Mouse (Mus musculus) hindbrain, postnatal 0 days (tissue): ENCODE measurements at regions not wholly inside any gene's neighbourhood (a gene's known extent, or its start where the extent isn't known, plus 50 kb on each side); places are given as distances from the start of the nearest gene placed in this dataset.
A peak's percentile ranks its signal among the peaks of the same experiment; 100 is the strongest.

Experiments
- ATAC-seq: fragments of 200-750 bp; cut with Nextera tagmentation; 2 replicates; pipeline ENCODE4 v1.8.0; 2017; ENCODE audit warnings: mild to moderate bottlenecking, moderate TSS enrichment, moderate library complexity
- DNase-seq: peaks from one replicate; pipeline ENCODE4 v3.0.0-alpha.2; 2015; ENCODE audit warnings: low spot score
- H3K27ac ChIP-seq: fragments of 300-500 bp; sonication (generic); 2 replicates; pipeline ENCODE4 v1.5.1; 2014; ENCODE audit warnings: mild to moderate bottlenecking
- H3K27me3 ChIP-seq: fragments of 300-500 bp; sonication (generic); 2 replicates; pipeline ENCODE4 v1.6.1; 2014; ENCODE audit warnings: low read length, mixed read lengths; ENCODE audit not compliant: insufficient read depth
- H3K36me3 ChIP-seq: fragments of 300-500 bp; sonication (generic); 2 replicates; pipeline ENCODE4 v1.6.1; 2014; ENCODE audit warnings: low read length, mixed read lengths; ENCODE audit not compliant: insufficient read depth
- H3K4me1 ChIP-seq: fragments of 300-500 bp; sonication (generic); 2 replicates; pipeline ENCODE4 v1.6.1; 2014; ENCODE audit warnings: antibody characterized with exemption, low read length, mixed read lengths; ENCODE audit not compliant: insufficient read depth
- H3K4me2 ChIP-seq: fragments of 300-500 bp; sonication (generic); 2 replicates; pipeline ENCODE4 v1.6.1; 2014; ENCODE audit warnings: low read depth, mild to moderate bottlenecking, low read length, moderate library complexity, mixed read lengths
- H3K4me3 ChIP-seq: fragments of 300-500 bp; sonication (generic); 2 replicates; pipeline ENCODE4 v1.5.1; 2014; ENCODE audit warnings: low read length
- H3K9ac ChIP-seq: fragments of 300-500 bp; sonication (generic); replicated peaks from 2 replicates; pipeline ENCODE4 v1.6.1; 2014; ENCODE audit warnings: mild to moderate bottlenecking, low read length, moderate library complexity, mixed read lengths
- H3K9me3 ChIP-seq: fragments of 300-500 bp; sonication (generic); 2 replicates; pipeline ENCODE4 v1.6.1; 2016; ENCODE audit warnings: low read length, mixed read lengths
- CTCF ChIP-seq: IDR thresholded peaks from 2 replicates; pipeline ENCODE4 v1.5.1; 2016; ENCODE audit warnings: antibody characterized with exemption, control low read depth, low read depth
- WGBS: fragments of 180-500 bp; shearing (Covaris S2); extraction: QIAGEN DNeasy Blood & Tissue Kit; methylation state at CpG from one replicate; pipeline ENCODE4 v1.1.7; 2014; 5-methylcytosine and 5-hydroxymethylcytosine counted together

DNA sequence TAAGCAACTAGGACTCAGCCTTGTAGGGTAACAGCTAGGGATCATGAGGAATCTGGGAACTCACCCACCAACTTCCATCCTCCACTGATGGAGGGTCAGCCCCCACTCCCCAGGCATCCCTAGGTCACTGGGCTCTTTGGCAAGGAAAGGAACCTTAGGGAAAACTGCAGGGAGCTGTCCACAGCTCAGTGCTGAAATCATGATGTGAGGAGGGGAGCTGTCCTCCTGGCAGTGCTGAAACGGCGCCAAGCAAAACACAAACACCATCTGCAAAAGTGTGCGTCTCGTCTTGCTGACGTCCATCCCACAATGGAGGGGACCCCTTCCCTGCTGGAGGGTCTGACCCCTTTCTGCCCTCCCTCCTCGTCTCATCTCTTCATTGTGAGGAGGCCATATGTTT is 68.6 kb upstream of the Rph3a start:
- no peak overlapping the region for H3K4me2 ChIP-seq
- no peak overlapping the region for H3K4me3 ChIP-seq
- DNase-seq = peak; percentile 70
- H3K27me3 ChIP-seq = no peaks in the 10 kb centered on the region
- no peak for TF ChIP-seq CTCF
- 22% methylated on average over 6 of the region's 6 CpGs for WGBS
- peaks cover 2% of the 10 kb centered on the region; the same call in 1 of the 2 replicates for H3K4me1 ChIP-seq
- H3K27ac ChIP-seq = no peak overlapping the region
- no peaks in the 10 kb centered on the region for H3K36me3 ChIP-seq
- H3K9ac ChIP-seq = no peak overlapping the region
- H3K9me3 ChIP-seq = no peaks in the 10 kb centered on the region
- no peak for ATAC-seq

- Histone ChIP-seq H3K9me3 (no peaks in the 10 kb centered on the region), H3K4me3 (no peak overlapping the region), H3K36me3 (no peaks in the 10 kb centered on the region), H3K4me1 (peaks cover 2% of the 10 kb centered on the region; the same call in 1 of the 2 replicates), H3K27ac (peak overlapping the region; percentile 54), H3K9ac (no peak overlapping the region), H3K27me3 (no peaks in the 10 kb centered on the region), H3K4me2 (no peak overlapping the region)
- 49% methylated on average over 7 of the region's 7 CpGs for WGBS
- ATAC-seq (no peak), DNase-seq (peak; percentile 31)
- no peak for TF ChIP-seq CTCF
Observed at GRCm38 (mm10) chr5:121076741-121077140, 66.8 kb upstream of the Rph3a start.

DNA sequence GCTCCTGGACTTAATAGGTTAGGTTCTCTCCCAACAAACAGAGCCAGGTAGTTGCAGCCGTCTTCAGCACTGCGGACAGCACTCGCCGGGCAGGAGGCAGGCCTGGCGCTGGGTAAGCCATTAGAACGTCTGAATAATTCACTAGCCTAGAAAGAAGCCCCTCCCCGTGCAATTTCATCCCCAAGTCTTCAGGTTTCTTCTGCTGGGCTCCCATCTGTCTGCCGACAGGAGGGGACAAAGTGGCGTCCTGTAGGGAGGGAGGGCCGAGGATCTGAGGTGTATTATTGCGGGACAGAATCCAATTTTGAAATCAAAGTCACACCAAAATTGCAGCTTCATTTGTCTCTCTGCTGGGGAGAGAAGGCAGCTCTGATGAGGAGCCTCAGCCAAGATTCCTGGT is 58.9 kb upstream of the Rph3a start:
- 4% methylated on average over 11 of the region's 11 CpGs for WGBS
- Histone ChIP-seq H3K4me3 (no peak overlapping the region), H3K27ac (0 out of 2 replicates have a peak overlapping the region, but pooled peaks have one; percentile 0), H3K9me3 (no peaks in the 10 kb centered on the region), H3K36me3 (no peaks in the 10 kb centered on the region), H3K9ac (no peak overlapping the region), H3K4me1 (no peaks in the 10 kb centered on the region), H3K4me2 (no peak overlapping the region), H3K27me3 (no peaks in the 10 kb centered on the region)
- no peak for TF ChIP-seq CTCF
- peak; percentile 74 for ATAC-seq
- DNase-seq = peak; percentile 71

DNA sequence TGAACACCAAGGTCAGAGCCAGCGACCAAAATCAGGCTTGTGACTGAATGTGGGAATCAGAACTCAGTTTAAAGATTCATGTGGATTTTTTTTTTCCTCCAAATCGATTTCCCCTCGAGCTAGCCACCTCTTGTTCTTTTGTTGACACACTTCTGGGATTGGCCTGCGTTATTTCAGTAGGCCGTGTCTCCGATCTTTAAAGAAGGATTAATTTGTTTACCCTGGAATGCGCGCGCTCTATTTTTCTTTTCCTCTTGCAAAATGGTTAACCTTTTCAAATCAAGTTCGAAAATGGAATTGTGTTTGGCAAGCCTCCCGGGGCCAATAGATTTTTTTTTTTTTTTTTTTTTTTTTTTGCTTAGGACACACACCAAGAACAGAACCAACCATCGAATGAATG is 54.8 kb upstream of the Rph3a start:
- Histone ChIP-seq H3K27me3 (no peaks in the 10 kb centered on the region), H3K4me2 (no peak overlapping the region), H3K9me3 (no peaks in the 10 kb centered on the region), H3K4me1 (peaks cover 5% of the 10 kb centered on the region; the same call in 1 of the 2 replicates), H3K36me3 (no peaks in the 10 kb centered on the region), H3K27ac (peak overlapping the region; percentile 7; the same call in 1 of the 2 replicates), H3K9ac (no peak overlapping the region), H3K4me3 (no peak overlapping the region)
- ATAC-seq = no peak
- DNase-seq = no peak
- WGBS = 65% methylated on average over 12 of the region's 12 CpGs
- no peak for TF ChIP-seq CTCF

GRCm38 (mm10) chr5:121062930-121063584 is 53.2 kb upstream of the Rph3a start:
- Histone ChIP-seq H3K36me3 (no peaks in the 10 kb centered on the region), H3K9me3 (no peaks in the 10 kb centered on the region), H3K4me1 (peaks cover 5% of the 10 kb centered on the region; the same call in 1 of the 2 replicates), H3K9ac (no peak overlapping the region), H3K27me3 (no peaks in the 10 kb centered on the region), H3K4me2 (no peak overlapping the region), H3K4me3 (no peak overlapping the region), H3K27ac (peak overlapping the region; percentile 46)
- TF ChIP-seq CTCF = no peak
- DNase-seq (peak; percentile 80), ATAC-seq (peak; percentile 93)
- 23% methylated on average over 4 of the region's 4 CpGs for WGBS

DNA sequence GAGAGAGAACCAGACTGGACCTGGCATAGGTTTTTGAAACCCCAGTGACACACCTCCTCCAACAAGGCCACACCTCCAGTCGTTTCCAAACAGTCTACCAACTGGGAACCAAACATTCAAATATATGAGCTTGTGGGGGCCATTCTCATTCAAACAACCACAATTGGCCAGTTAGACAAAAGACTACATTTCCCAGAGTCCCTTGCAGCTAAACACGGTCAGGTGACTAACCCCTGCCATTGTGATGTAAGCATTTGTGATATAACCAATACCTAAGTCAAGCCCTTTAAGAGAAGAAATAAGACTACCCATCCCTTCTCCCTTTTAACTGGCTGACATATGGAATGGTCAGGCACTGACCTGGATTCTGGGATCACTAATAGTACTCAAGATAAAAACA is 51.8 kb upstream of the Rph3a start:
- no peaks in the 10 kb centered on the region for H3K36me3 ChIP-seq
- WGBS = 70% methylated on average over 2 of the region's 2 CpGs
- no peak overlapping the region for H3K4me3 ChIP-seq
- no peak overlapping the region for H3K27ac ChIP-seq
- H3K4me1 ChIP-seq = peaks cover 5% of the 10 kb centered on the region; the same call in 1 of the 2 replicates
- ATAC-seq (no peak), DNase-seq (no peak)
- H3K4me2 ChIP-seq = no peak overlapping the region
- H3K27me3 ChIP-seq = no peaks in the 10 kb centered on the region
- H3K9ac ChIP-seq = no peak overlapping the region
- no peak for TF ChIP-seq CTCF
- no peaks in the 10 kb centered on the region for H3K9me3 ChIP-seq
